Mouse (Mus musculus) kidney, embryonic 16.5 days (tissue): ENCODE measurements at regions not wholly inside any gene's neighbourhood (a gene's known extent, or its start where the extent isn't known, plus 50 kb on each side); places are given as distances from the start of the nearest gene placed in this dataset.
A peak's percentile ranks its signal among the peaks of the same experiment; 100 is the strongest.

Experiments used
- ATAC-seq: fragments of 200-750 bp; cut with Nextera tagmentation; 2 replicates; pipeline ENCODE4 v1.8.0; 2017; ENCODE audit warnings: moderate TSS enrichment; ENCODE audit not compliant: low FRiP score, low TSS enrichment
- H3K27ac ChIP-seq: fragments of 300-500 bp; sonication (generic); 2 replicates; pipeline ENCODE4 v1.5.1; 2014; ENCODE audit warnings: low read length
- H3K27me3 ChIP-seq: fragments of 300-500 bp; sonication (generic); 2 replicates; pipeline ENCODE4 v1.6.1; 2014; ENCODE audit warnings: low read length, control low read depth, mixed read lengths; ENCODE audit not compliant: insufficient read depth
- H3K36me3 ChIP-seq: fragments of 300-500 bp; sonication (generic); 2 replicates; pipeline ENCODE4 v1.6.1; 2014; ENCODE audit warnings: low read length, control low read depth, mixed read lengths; ENCODE audit not compliant: insufficient read depth
- H3K4me1 ChIP-seq: fragments of 300-500 bp; sonication (generic); 2 replicates; pipeline ENCODE4 v1.6.1; 2014; ENCODE audit warnings: low read length, control low read depth, mixed read lengths; ENCODE audit not compliant: insufficient read depth
- H3K4me2 ChIP-seq: fragments of 300-500 bp; sonication (generic); replicated peaks from 2 replicates; pipeline ENCODE4 v1.6.1; 2014; ENCODE audit warnings: low read depth, low read length
- H3K4me3 ChIP-seq: fragments of 300-500 bp; sonication (generic); 2 replicates; pipeline ENCODE4 v1.5.1; 2014; ENCODE audit warnings: mild to moderate bottlenecking, low read length
- H3K9ac ChIP-seq: fragments of 300-500 bp; sonication (generic); replicated peaks from 2 replicates; pipeline ENCODE4 v1.6.1; 2014; ENCODE audit warnings: low read length
- H3K9me3 ChIP-seq: fragments of 300-500 bp; sonication (generic); 2 replicates; pipeline ENCODE4 v1.6.1; 2016; ENCODE audit warnings: low read length, control low read depth
- WGBS: fragments of 180-500 bp; shearing (Covaris S2); extraction: QIAGEN DNeasy Blood & Tissue Kit; methylation state at CpG from one replicate; pipeline ENCODE4 v1.1.7; 2014; 5-methylcytosine and 5-hydroxymethylcytosine counted together

- H3K4me1 ChIP-seq: peaks cover 5% of the 10 kb centered on the region; the same call in 1 of the 2 replicates
- WGBS: 23% methylated on average over 6 of the region's 6 CpGs
- H3K36me3 ChIP-seq: no peaks in the 10 kb centered on the region
- no peak overlapping the region for H3K4me3 ChIP-seq
- H3K27me3 ChIP-seq: no peaks in the 10 kb centered on the region
- no peak for ATAC-seq
- no peak overlapping the region for H3K4me2 ChIP-seq
- H3K9me3 ChIP-seq: no peaks in the 10 kb centered on the region
- no peak overlapping the region for H3K27ac ChIP-seq
- no peak overlapping the region for H3K9ac ChIP-seq
Observed at GRCm38 (mm10) chr7:75360874-75361273, 51.8 kb upstream of the Sv2b start.

GRCm38 (mm10) chr7:75362541-75362940, 53.5 kb upstream of the Sv2b start:
- Histone ChIP-seq H3K9ac (no peak overlapping the region), H3K27ac (no peak overlapping the region), H3K4me3 (no peak overlapping the region), H3K4me2 (no peak overlapping the region), H3K9me3 (no peaks in the 10 kb centered on the region), H3K27me3 (no peaks in the 10 kb centered on the region), H3K36me3 (no peaks in the 10 kb centered on the region), H3K4me1 (peaks cover 5% of the 10 kb centered on the region; the same call in 1 of the 2 replicates)
- no peak for ATAC-seq
- 82% methylated on average over 6 of the region's 6 CpGs for WGBS

DNA sequence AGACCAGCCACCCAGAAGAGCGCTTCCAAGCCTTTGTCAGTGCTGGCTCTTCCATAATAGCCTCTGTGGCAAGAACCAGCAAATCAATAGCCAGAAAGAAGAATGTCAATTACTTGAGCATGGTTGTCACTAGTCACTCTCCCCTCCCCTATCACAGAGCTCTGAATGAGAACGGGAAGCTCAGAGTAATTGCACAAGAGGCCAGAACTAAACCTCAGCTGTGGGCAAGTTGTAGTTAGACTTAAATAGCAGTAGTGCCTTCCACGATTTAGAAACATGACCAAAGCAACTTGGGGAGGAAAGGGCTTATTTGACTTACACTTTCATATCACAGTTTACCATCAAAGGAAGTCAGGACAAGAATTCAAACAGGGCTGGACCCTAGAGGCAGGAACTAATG, 56.4 kb upstream of the Sv2b start:
- no peak overlapping the region for H3K4me3 ChIP-seq
- H3K4me2 ChIP-seq: no peak overlapping the region
- WGBS: 75% methylated on average over 3 of the region's 3 CpGs
- H3K36me3 ChIP-seq: no peaks in the 10 kb centered on the region
- H3K9ac ChIP-seq: no peak overlapping the region
- peaks cover 5% of the 10 kb centered on the region; the same call in 1 of the 2 replicates for H3K4me1 ChIP-seq
- H3K9me3 ChIP-seq: no peaks in the 10 kb centered on the region
- H3K27me3 ChIP-seq: no peaks in the 10 kb centered on the region
- no peak overlapping the region for H3K27ac ChIP-seq
- ATAC-seq: no peak

- H3K9me3 ChIP-seq: no peaks in the 10 kb centered on the region
- H3K36me3 ChIP-seq: no peaks in the 10 kb centered on the region
- H3K27ac ChIP-seq: no peak overlapping the region
- H3K4me1 ChIP-seq: no peaks in the 10 kb centered on the region
- H3K9ac ChIP-seq: no peak overlapping the region
- H3K4me2 ChIP-seq: no peak overlapping the region
- ATAC-seq: no peak
- WGBS: 3% methylated on average over 8 of the region's 8 CpGs
- no peaks in the 10 kb centered on the region for H3K27me3 ChIP-seq
- no peak overlapping the region for H3K4me3 ChIP-seq
Observed at GRCm38 (mm10) chr7:75366285-75366882, 57.3 kb upstream of the Sv2b start.

GRCm38 (mm10) chr7:75368315-75368714, 59.3 kb upstream of the Sv2b start:
- Histone ChIP-seq H3K9me3 (no peaks in the 10 kb centered on the region), H3K27me3 (no peaks in the 10 kb centered on the region), H3K4me2 (no peak overlapping the region), H3K36me3 (no peaks in the 10 kb centered on the region), H3K4me1 (peaks cover 3% of the 10 kb centered on the region; the same call in 1 of the 2 replicates), H3K4me3 (no peak overlapping the region), H3K9ac (no peak overlapping the region), H3K27ac (no peak overlapping the region)
- WGBS: 76% methylated on average over 9 of the region's 9 CpGs
- ATAC-seq: no peak

- Histone ChIP-seq H3K4me3 (no peak overlapping the region), H3K36me3 (no peaks in the 10 kb centered on the region), H3K9me3 (no peaks in the 10 kb centered on the region), H3K27ac (no peak overlapping the region), H3K9ac (no peak overlapping the region), H3K4me2 (no peak overlapping the region), H3K27me3 (no peaks in the 10 kb centered on the region), H3K4me1 (peaks cover 3% of the 10 kb centered on the region; the same call in 1 of the 2 replicates)
- WGBS: 41% methylated on average over 4 of the region's 4 CpGs
- ATAC-seq: no peak
Observed at GRCm38 (mm10) chr7:75369366-75369765, 60.3 kb upstream of the Sv2b start.

- H3K36me3 ChIP-seq: no peaks in the 10 kb centered on the region
- H3K4me2 ChIP-seq: no peak overlapping the region
- ATAC-seq: peak; percentile 88
- H3K4me3 ChIP-seq: no peak overlapping the region
- no peak overlapping the region for H3K9ac ChIP-seq
- no peaks in the 10 kb centered on the region for H3K27me3 ChIP-seq
- H3K9me3 ChIP-seq: no peaks in the 10 kb centered on the region
- H3K4me1 ChIP-seq: peaks cover 3% of the 10 kb centered on the region; the same call in 1 of the 2 replicates
- 39% methylated on average over 12 of the region's 12 CpGs for WGBS
- H3K27ac ChIP-seq: no peak overlapping the region
Observed at GRCm38 (mm10) chr7:75370595-75371519, 61.8 kb upstream of the Sv2b start.

GRCm38 (mm10) chr7:75371520-75371876, 62.4 kb upstream of the Sv2b start:
- no peak for ATAC-seq
- no peak overlapping the region for H3K27ac ChIP-seq
- no peak overlapping the region for H3K4me3 ChIP-seq
- no peak overlapping the region for H3K4me2 ChIP-seq
- H3K36me3 ChIP-seq: no peaks in the 10 kb centered on the region
- peaks cover 3% of the 10 kb centered on the region; the same call in 1 of the 2 replicates for H3K4me1 ChIP-seq
- H3K9me3 ChIP-seq: no peaks in the 10 kb centered on the region
- no peaks in the 10 kb centered on the region for H3K27me3 ChIP-seq
- no peak overlapping the region for H3K9ac ChIP-seq

DNA sequence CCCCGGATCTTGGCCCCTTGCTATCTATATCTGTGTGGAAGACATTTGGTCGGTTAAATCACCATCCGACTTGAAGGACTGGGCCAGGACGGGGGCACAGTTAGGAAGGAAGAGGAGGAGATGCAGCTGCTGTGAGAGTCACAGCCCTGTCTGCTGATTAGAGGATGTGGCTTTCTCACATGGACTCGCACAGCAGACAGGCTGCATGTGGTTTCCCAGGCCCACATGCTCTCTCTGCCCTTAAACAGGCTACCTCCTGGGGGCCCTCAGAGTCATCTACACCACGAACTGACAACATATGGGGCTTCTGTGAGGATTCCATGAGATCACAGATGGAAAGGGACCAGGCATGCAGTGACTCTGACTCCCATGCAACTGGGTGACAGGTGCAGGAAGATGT, 62.9 kb upstream of the Sv2b start:
- no peaks in the 10 kb centered on the region for H3K9me3 ChIP-seq
- no peak overlapping the region for H3K4me2 ChIP-seq
- H3K27ac ChIP-seq: no peak overlapping the region
- no peaks in the 10 kb centered on the region for H3K36me3 ChIP-seq
- WGBS: 37% methylated on average over 6 of the region's 6 CpGs
- no peaks in the 10 kb centered on the region for H3K27me3 ChIP-seq
- no peak overlapping the region for H3K4me3 ChIP-seq
- H3K4me1 ChIP-seq: peaks cover 3% of the 10 kb centered on the region; the same call in 1 of the 2 replicates
- H3K9ac ChIP-seq: no peak overlapping the region
- ATAC-seq: no peak

- no peak for ATAC-seq
- Histone ChIP-seq H3K4me2 (no peak overlapping the region), H3K4me1 (peaks cover 3% of the 10 kb centered on the region; the same call in 1 of the 2 replicates), H3K4me3 (no peak overlapping the region), H3K27me3 (no peaks in the 10 kb centered on the region), H3K9ac (no peak overlapping the region), H3K9me3 (no peaks in the 10 kb centered on the region), H3K36me3 (no peaks in the 10 kb centered on the region), H3K27ac (no peak overlapping the region)
- WGBS: 61% methylated on average over 10 of the region's 10 CpGs
Observed at GRCm38 (mm10) chr7:75372892-75373444, 63.9 kb upstream of the Sv2b start.
